Mouse (Mus musculus) heart, postnatal 0 days (tissue): ENCODE measurements around the gene Lclat1. TPM values are rescaled to one million over a fixed set of nuclear protein-coding genes. Genes with fewer than 3 reads are reported as not detected.
"Not testable (repeated sequence)": the region's sequence is repeated elsewhere in the genome, so short reads cannot be mapped to it uniquely, and the experiment has no call there.

Experiments used
- ATAC-seq: fragments of 200-750 bp; cut with Nextera tagmentation; 2 replicates; pipeline ENCODE4 v1.8.0; 2017; ENCODE audit warnings: low read depth, moderate number of reproducible peaks, moderate library complexity; ENCODE audit not compliant: insufficient read depth
- DNase-seq: peaks from one replicate; pipeline ENCODE4 v3.0.0-alpha.2; 2016; ENCODE audit warnings: low spot score
- H3K27ac ChIP-seq: fragments of 300-500 bp; sonication (generic); 2 replicates; pipeline ENCODE4 v1.5.1; 2014; ENCODE audit warnings: low read depth, mild to moderate bottlenecking
- H3K27me3 ChIP-seq: fragments of 300-500 bp; sonication (generic); 2 replicates; pipeline ENCODE4 v1.6.1; 2014; ENCODE audit warnings: low read length, mixed read lengths; ENCODE audit not compliant: control insufficient read depth, insufficient read depth
- H3K36me3 ChIP-seq: fragments of 300-500 bp; sonication (generic); replicated peaks from 2 replicates; pipeline ENCODE4 v1.6.1; 2014; ENCODE audit warnings: low read length, mixed read lengths; ENCODE audit not compliant: control insufficient read depth, insufficient read depth
- H3K4me1 ChIP-seq: fragments of 300-500 bp; sonication (generic); 2 replicates; pipeline ENCODE4 v1.6.1; 2014; ENCODE audit warnings: antibody characterized with exemption; ENCODE audit not compliant: control insufficient read depth, insufficient read depth
- H3K4me2 ChIP-seq: fragments of 300-500 bp; sonication (generic); 2 replicates; pipeline ENCODE4 v1.6.1; 2014; ENCODE audit warnings: low read depth, mild to moderate bottlenecking, low read length, moderate library complexity
- H3K4me3 ChIP-seq: fragments of 300-500 bp; sonication (generic); 2 replicates; pipeline ENCODE4 v1.5.1; 2014; ENCODE audit warnings: low read depth, low read length
- H3K9ac ChIP-seq: fragments of 300-500 bp; sonication (generic); replicated peaks from 2 replicates; pipeline ENCODE4 v1.6.1; 2014; ENCODE audit warnings: low read depth, low read length, mixed read lengths
- H3K9me3 ChIP-seq: fragments of 300-500 bp; sonication (generic); replicated peaks from 2 replicates; pipeline ENCODE4 v1.6.1; 2016; ENCODE audit warnings: low read length; ENCODE audit not compliant: control insufficient read depth
- CTCF ChIP-seq: IDR thresholded peaks from 2 replicates; pipeline ENCODE4 v1.5.1; 2016; ENCODE audit warnings: antibody characterized with exemption, control low read depth, low read depth
- EP300 ChIP-seq: IDR thresholded peaks from 2 replicates; pipeline ENCODE4 v1.6.1; 2016; ENCODE audit warnings: antibody characterized with exemption, low read depth
- WGBS: fragments of 180-500 bp; shearing (Covaris S2); extraction: QIAGEN DNeasy Blood & Tissue Kit; methylation state at CpG from one replicate; pipeline ENCODE4 v1.1.7; 2014; 5-methylcytosine and 5-hydroxymethylcytosine counted together
- polyA plus RNA-seq: library from polyadenylated mRNA; unstranded; fragments of >200 nt; fragmentation: Nextera tagmentation; extraction: Ambion mirVana; gene quantifications from 2 replicates; pipeline ENCODE4 v1.2.1, GENCODE M21; 2015
- total RNA-seq: library from RNA; depleted of rRNA; stranded (reverse); fragments of >200 nt; gene quantifications from 2 replicates; pipeline ENCODE4 v1.2.3, GENCODE M21; 2014; ENCODE audit warnings: low replicate concordance

The Lclat1 gene
- total and polyA plus RNA-seq, 2 experiments from 2014 or later: 31.5 to 218 TPM

- WGBS: 87% methylated on average over 2 of the region's 2 CpGs
- ATAC-seq: no peak
Measured at GRCm38 (mm10) chr17:73145426-73145825, 37.6 kb downstream of the Lclat1 start.

GRCm38 (mm10) chr17:73148607-73149006 lies 40.8 kb downstream of the Lclat1 start:
- no peaks in the 10 kb centered on the region for H3K36me3 ChIP-seq
- ATAC-seq: no peak
- no peaks in the 10 kb centered on the region for H3K4me1 ChIP-seq
- no peak overlapping the region for H3K4me3 ChIP-seq
- H3K27me3 ChIP-seq: no peaks in the 10 kb centered on the region
- TF ChIP-seq CTCF: no peak
- TF ChIP-seq EP300: no peak
- no peak for DNase-seq
- no peak overlapping the region for H3K4me2 ChIP-seq
- no peak overlapping the region for H3K27ac ChIP-seq
- H3K9ac ChIP-seq: no peak overlapping the region
- H3K9me3 ChIP-seq: no peaks in the 10 kb centered on the region
- WGBS: 83% methylated on average over 2 of the region's 2 CpGs

More at GRCm38 (mm10) chr17:73145426-73145825, 37.6 kb downstream of the Lclat1 start:
- Histone ChIP-seq H3K27ac (no peak overlapping the region), H3K9ac (no peak overlapping the region), H3K4me3 (no peak overlapping the region), H3K9me3 (no peaks in the 10 kb centered on the region), H3K4me1 (no peaks in the 10 kb centered on the region), H3K4me2 (no peak overlapping the region), H3K36me3 (no peaks in the 10 kb centered on the region), H3K27me3 (no peaks in the 10 kb centered on the region)
- TF ChIP-seq CTCF (no peak), EP300 (no peak)
- DNase-seq: no peak

- not testable (repeated sequence) for H3K9ac ChIP-seq, H3K27me3 ChIP-seq, H3K27ac ChIP-seq, H3K4me2 ChIP-seq, ATAC-seq, H3K36me3 ChIP-seq, H3K9me3 ChIP-seq, H3K4me1 ChIP-seq, DNase-seq, H3K4me3 ChIP-seq
- WGBS: 78% methylated on average over 3 of the region's 3 CpGs
Measured at GRCm38 (mm10) chr17:73152790-73153525, 45.2 kb downstream of the Lclat1 start.

GRCm38 (mm10) chr17:73153672-73154071 lies 45.9 kb downstream of the Lclat1 start:
- H3K4me1 ChIP-seq: no peaks in the 10 kb centered on the region
- H3K4me2 ChIP-seq: no peak overlapping the region
- H3K9me3 ChIP-seq: no peaks in the 10 kb centered on the region
- no peak for DNase-seq
- ATAC-seq: no peak
- no peaks in the 10 kb centered on the region for H3K27me3 ChIP-seq
- no peak overlapping the region for H3K27ac ChIP-seq
- H3K4me3 ChIP-seq: no peak overlapping the region
- TF ChIP-seq EP300 (no peak), CTCF (no peak)
- peaks cover 6% of the 10 kb centered on the region; the same call in 1 of the 2 replicates for H3K36me3 ChIP-seq
- 79% methylated on average over 2 of the region's 2 CpGs for WGBS
- H3K9ac ChIP-seq: no peak overlapping the region

- no peak for ATAC-seq
- WGBS: 81% methylated on average over 1 of the region's 1 CpGs
- no peaks in the 10 kb centered on the region for H3K9me3 ChIP-seq
Measured at GRCm38 (mm10) chr17:73156606-73157005, 48.8 kb downstream of the Lclat1 start.

GRCm38 (mm10) chr17:73161795-73162194 lies 54.0 kb downstream of the Lclat1 start:
- 76% methylated on average over 6 of the region's 6 CpGs for WGBS
- peaks cover 7% of the 10 kb centered on the region; the same call in 1 of the 2 replicates for H3K36me3 ChIP-seq
- no peaks in the 10 kb centered on the region for H3K9me3 ChIP-seq
- H3K27ac ChIP-seq: no peak overlapping the region
- H3K9ac ChIP-seq: no peak overlapping the region
- no peak overlapping the region for H3K4me3 ChIP-seq
- no peak for DNase-seq
- H3K4me2 ChIP-seq: no peak overlapping the region
- H3K4me1 ChIP-seq: peaks cover 9% of the 10 kb centered on the region
- TF ChIP-seq CTCF (no peak), EP300 (no peak)
- ATAC-seq: no peak
- H3K27me3 ChIP-seq: no peaks in the 10 kb centered on the region

More at GRCm38 (mm10) chr17:73156606-73157005, 48.8 kb downstream of the Lclat1 start:
- Histone ChIP-seq H3K9ac (no peak overlapping the region), H3K4me3 (no peak overlapping the region), H3K27ac (no peak overlapping the region), H3K4me1 (0 out of 2 replicates have a peak, but pooled peaks cover 2% of the 10 kb centered on the region), H3K27me3 (no peaks in the 10 kb centered on the region), H3K36me3 (peaks cover 6% of the 10 kb centered on the region; the same call in 1 of the 2 replicates), H3K4me2 (no peak overlapping the region)
- TF ChIP-seq EP300 (no peak), CTCF (no peak)
- no peak for DNase-seq
